ENCODE assay signal across 8 mouse cellular contexts in the genomic region with DNA sequence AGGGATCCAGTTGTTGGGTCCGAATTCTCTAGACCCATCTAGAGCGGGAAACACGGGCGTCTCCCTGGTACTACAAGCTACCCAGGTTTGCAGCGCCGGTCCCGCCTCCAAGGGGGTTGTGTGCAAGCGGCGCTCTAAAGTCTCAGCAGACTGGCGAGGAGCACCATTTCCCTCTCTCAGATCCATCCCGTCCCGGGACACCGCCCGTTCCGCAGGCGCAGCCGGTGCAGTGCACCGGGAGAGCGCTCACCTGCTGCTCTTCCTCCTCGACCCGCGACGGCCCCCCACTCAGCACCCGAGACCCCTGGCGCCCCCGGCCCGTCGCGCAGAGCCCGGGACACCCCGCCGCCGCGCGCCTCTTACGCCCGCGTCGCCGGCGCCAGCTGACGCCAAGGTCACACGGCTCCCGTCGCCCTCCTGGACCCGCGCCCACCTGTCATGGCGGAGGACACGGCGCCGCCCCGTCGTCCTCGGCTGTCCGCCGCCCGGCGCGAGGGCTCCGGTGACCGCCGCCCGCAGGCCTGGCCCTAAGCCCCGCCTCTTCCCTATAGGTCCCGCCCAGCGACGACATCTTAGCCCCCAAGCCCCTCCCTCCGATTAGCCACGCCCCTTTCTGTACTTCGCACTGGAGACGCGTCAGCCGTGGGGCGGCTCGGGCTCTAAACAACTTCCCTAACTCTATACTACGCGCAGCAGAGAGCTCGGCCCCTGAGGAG. TPM values are rescaled to one million over a fixed set of nuclear protein-coding genes. Genes with fewer than 3 reads are reported as not detected.
DNase-seq lines count a peak whose midpoint lies in the region; ATAC-seq lines count a peak whose summit lies in the region.

Card19 (minus strand) TSS at position 534 of the 716 bp plus-strand sequence.

- H3K27me3 ChIP-seq in lung, embryonic 16.5 days (ENCODE audit: control insufficient read depth, insufficient read depth, low read depth, low read length): no peaks in the 10 kb centered on the region; the same call in 1 of the 2 replicates

- peak; percentile 89 for DNase-seq in MEL-GATA-1-ER (ENCODE audit: extremely low read depth, low read depth)
- DNase-seq in cerebellum, adult 8-10 months: peak; percentile 93
- peak; percentile 93 for DNase-seq in forelimb bud, embryonic 11.5 days (ENCODE audit: low read depth, low spot score)
- peak; percentile 78 for DNase-seq in layer of hippocampus, adult 9-10 months (ENCODE audit: low spot score)
- DNase-seq in ovary, postnatal 10 days (ENCODE audit: low spot score): peak; percentile 80
- peak; percentile 95 to 98 for DNase-seq in thymus, postnatal 10 days (ENCODE audit: low spot score in 2 of 2)

- peak within 1 kb of the TSS; percentile 81 for H3K4me2 ChIP-seq in lung, embryonic 16.5 days (ENCODE audit: low read depth, low read length)

- WGBS in lung, embryonic 16.5 days: under 1% methylated on average over 69 of the region's 78 CpGs

- no peaks in the 10 kb centered on the region for H3K36me3 ChIP-seq in lung, embryonic 16.5 days (ENCODE audit: control insufficient read depth, insufficient read depth, low read length)

- ATAC-seq in hematopoietic stem cell, adult 5-6 weeks (replicated peaks in 1 of 2; ENCODE audit: insufficient read depth in 1 of 2, low FRiP score in 2 of 2, low TSS enrichment in 1 of 2, low read depth in 1 of 2, poor library complexity in 2 of 2, severe bottlenecking in 2 of 2): peak; percentile 81 to 92
- ATAC-seq in lung, embryonic 16.5 days (ENCODE audit: low read depth): peak; percentile 96

- H3K9me3 ChIP-seq in lung, embryonic 16.5 days (ENCODE audit: control insufficient read depth, low read length): no peaks in the 10 kb centered on the region

- peak within 1 kb of the TSS; percentile 88 for H3K9ac ChIP-seq in lung, embryonic 16.5 days (ENCODE audit: low read length)

- peak within 1 kb of the TSS; percentile 89 for H3K4me3 ChIP-seq in lung, embryonic 16.5 days (ENCODE audit: low read length)

- H3K4me1 ChIP-seq in lung, embryonic 16.5 days (replicated peaks; ENCODE audit: control insufficient read depth, insufficient read depth, low read length): peaks cover 24% of the 10 kb centered on the region

- H3K27ac ChIP-seq in lung, embryonic 16.5 days (ENCODE audit: low read length): peak within 1 kb of the TSS; percentile 87

RNA-seq across cellular contexts. Expression of gene Card19, which starts in this region (rescaled TPM):
- 56.7 and 94.3 TPM in 2 replicates for total RNA-seq in hematopoietic stem cell, adult 5-6 weeks (2017)
- polyA plus RNA-seq in lung, embryonic 16.5 days (2015; fragmentation: Nextera tagmentation; extraction: Ambion mirVana): 48.7 and 57.1 TPM in 2 replicates

Comparison
In these comparisons a context has a peak if more than half of its experiments do, and no peak if none do; other contexts are left out.
1. Peak in every context shown above with its lines: DNase-seq, ATAC-seq, H3K4me3 ChIP-seq and H3K27ac ChIP-seq.